Mouse (Mus musculus): ENCODE data around the gene Them7. TPM values are rescaled to one million over a fixed set of nuclear protein-coding genes. Genes with fewer than 3 reads are reported as not detected.

Them7 gene
- polyA plus RNA-seq, 1 experiment from 2014 or later, result not detected

GRCm38 (mm10) chr2:105226297-105226958 is 2.3 kb downstream of the Them7 start:
- Histone ChIP-seq H3K9me3 (ENCODE audit: control insufficient read depth, low read length) (no peaks in the 10 kb centered on the region), H3K27ac (replicated peaks; ENCODE audit: low read depth, low read length) (no peak overlapping the region), H3K4me3 (replicated peaks; ENCODE audit: low read depth, low read length) (no peak overlapping the region), H3K9ac (replicated peaks; ENCODE audit: low read length) (no peak overlapping the region), H3K4me2 (ENCODE audit: low read length) (no peak overlapping the region), H3K36me3 (ENCODE audit: control insufficient read depth, insufficient read depth, low read length) (no peaks in the 10 kb centered on the region), H3K4me1 (ENCODE audit: control insufficient read depth, insufficient read depth, low read length) (no peaks in the 10 kb centered on the region), H3K27me3 (ENCODE audit: control insufficient read depth, insufficient read depth, low read length) (peaks cover 11% of the 10 kb centered on the region; the same call in 1 of the 2 replicates)
- 72% methylated on average over 7 of the region's 7 CpGs for WGBS
- DNase-seq (no peak), ATAC-seq (ENCODE audit: low FRiP score, low TSS enrichment) (no peak)

GRCm38 (mm10) chr2:105228416-105228815 is 4.3 kb downstream of the Them7 start:
- H3K4me1 ChIP-seq (ENCODE audit: control insufficient read depth, insufficient read depth, low read length), result no peaks in the 10 kb centered on the region
- no peak overlapping the region for H3K4me2 ChIP-seq (ENCODE audit: low read length)
- H3K27me3 ChIP-seq (ENCODE audit: control insufficient read depth, insufficient read depth, low read length), result peaks cover 9% of the 10 kb centered on the region; the same call in 1 of the 2 replicates
- ATAC-seq (ENCODE audit: low FRiP score, low TSS enrichment) (no peak), DNase-seq (no peak)
- no peak overlapping the region for H3K4me3 ChIP-seq (replicated peaks; ENCODE audit: low read depth, low read length)
- no peaks in the 10 kb centered on the region for H3K9me3 ChIP-seq (ENCODE audit: control insufficient read depth, low read length)
- H3K36me3 ChIP-seq (ENCODE audit: control insufficient read depth, insufficient read depth, low read length), result no peaks in the 10 kb centered on the region
- WGBS, result 75% methylated on average over 2 of the region's 2 CpGs
- no peak overlapping the region for H3K27ac ChIP-seq (replicated peaks; ENCODE audit: low read depth, low read length)
- no peak overlapping the region for H3K9ac ChIP-seq (replicated peaks; ENCODE audit: low read length)

GRCm38 (mm10) chr2:105230333-105230732 is 6.2 kb downstream of the Them7 start:
- H3K4me2 ChIP-seq (ENCODE audit: low read length), result no peak overlapping the region
- whole genome bisulfite sequencing, result 0% methylated on average over 1 of the region's 1 CpGs
- no peak overlapping the region for H3K27ac ChIP-seq (replicated peaks; ENCODE audit: low read depth, low read length)

GRCm38 (mm10) chr2:105232386-105232785 is 8.3 kb downstream of the Them7 start:
- no peak overlapping the region for H3K4me3 ChIP-seq (replicated peaks; ENCODE audit: low read depth, low read length)
- no peak overlapping the region for H3K9ac ChIP-seq (replicated peaks; ENCODE audit: low read length)
- H3K27me3 ChIP-seq (ENCODE audit: control insufficient read depth, insufficient read depth, low read length), result no peaks in the 10 kb centered on the region
- ATAC-seq (ENCODE audit: low FRiP score, low TSS enrichment), result no peak
- H3K4me2 ChIP-seq (ENCODE audit: low read length), result no peak overlapping the region
- no peak overlapping the region for H3K27ac ChIP-seq (replicated peaks; ENCODE audit: low read depth, low read length)
- H3K36me3 ChIP-seq (ENCODE audit: control insufficient read depth, insufficient read depth, low read length), result no peaks in the 10 kb centered on the region
- DNase-seq, result no peak
- no peaks in the 10 kb centered on the region for H3K4me1 ChIP-seq (ENCODE audit: control insufficient read depth, insufficient read depth, low read length)
- H3K9me3 ChIP-seq (ENCODE audit: control insufficient read depth, low read length), result no peaks in the 10 kb centered on the region
- 80% methylated on average over 4 of the region's 4 CpGs for WGBS

More at GRCm38 (mm10) chr2:105230333-105230732, 6.2 kb downstream of the Them7 start:
- H3K4me1 ChIP-seq (ENCODE audit: control insufficient read depth, insufficient read depth, low read length), result no peaks in the 10 kb centered on the region
- no peak overlapping the region for H3K9ac ChIP-seq (replicated peaks; ENCODE audit: low read length)
- ATAC-seq (ENCODE audit: low FRiP score, low TSS enrichment), result peak; percentile 48
- H3K4me3 ChIP-seq (replicated peaks; ENCODE audit: low read depth, low read length), result no peak overlapping the region
- no peaks in the 10 kb centered on the region for H3K36me3 ChIP-seq (ENCODE audit: control insufficient read depth, insufficient read depth, low read length)
- peak; percentile 90 for DNase-seq
- H3K9me3 ChIP-seq (ENCODE audit: control insufficient read depth, low read length), result no peaks in the 10 kb centered on the region
- H3K27me3 ChIP-seq (ENCODE audit: control insufficient read depth, insufficient read depth, low read length), result no peaks in the 10 kb centered on the region

- Histone ChIP-seq H3K4me2 (ENCODE audit: low read length) (no peak overlapping the region), H3K4me1 (ENCODE audit: control insufficient read depth, insufficient read depth, low read length) (no peaks in the 10 kb centered on the region), H3K4me3 (replicated peaks; ENCODE audit: low read depth, low read length) (no peak overlapping the region), H3K9me3 (ENCODE audit: control insufficient read depth, low read length) (no peaks in the 10 kb centered on the region), H3K9ac (replicated peaks; ENCODE audit: low read length) (no peak overlapping the region), H3K27ac (replicated peaks; ENCODE audit: low read depth, low read length) (no peak overlapping the region), H3K27me3 (ENCODE audit: control insufficient read depth, insufficient read depth, low read length) (no peaks in the 10 kb centered on the region), H3K36me3 (ENCODE audit: control insufficient read depth, insufficient read depth, low read length) (no peaks in the 10 kb centered on the region)
- DNase-seq (no peak), ATAC-seq (ENCODE audit: low FRiP score, low TSS enrichment) (no peak)
- 81% methylated on average over 6 of the region's 6 CpGs for WGBS
Measured at GRCm38 (mm10) chr2:105234278-105234677, 10.2 kb downstream of the Them7 start.

- DNase-seq (no peak), ATAC-seq (ENCODE audit: low FRiP score, low TSS enrichment) (no peak)
- Histone ChIP-seq H3K4me2 (ENCODE audit: low read length) (no peak overlapping the region), H3K27me3 (ENCODE audit: control insufficient read depth, insufficient read depth, low read length) (no peaks in the 10 kb centered on the region), H3K4me3 (replicated peaks; ENCODE audit: low read depth, low read length) (no peak overlapping the region), H3K4me1 (ENCODE audit: control insufficient read depth, insufficient read depth, low read length) (no peaks in the 10 kb centered on the region), H3K9me3 (ENCODE audit: control insufficient read depth, low read length) (no peaks in the 10 kb centered on the region), H3K36me3 (ENCODE audit: control insufficient read depth, insufficient read depth, low read length) (no peaks in the 10 kb centered on the region), H3K9ac (replicated peaks; ENCODE audit: low read length) (no peak overlapping the region), H3K27ac (replicated peaks; ENCODE audit: low read depth, low read length) (no peak overlapping the region)
- 61% methylated on average over 12 of the region's 12 CpGs for WGBS
Measured at GRCm38 (mm10) chr2:105235380-105236115, 11.4 kb downstream of the Them7 start.

GRCm38 (mm10) chr2:105237424-105237823 is 13.3 kb downstream of the Them7 start:
- WGBS, result 60% methylated on average over 7 of the region's 7 CpGs
- no peak overlapping the region for H3K4me2 ChIP-seq (ENCODE audit: low read length)
- DNase-seq, result no peak
- no peaks in the 10 kb centered on the region for H3K9me3 ChIP-seq (ENCODE audit: control insufficient read depth, low read length)
- no peaks in the 10 kb centered on the region for H3K36me3 ChIP-seq (ENCODE audit: control insufficient read depth, insufficient read depth, low read length)
- H3K27ac ChIP-seq (replicated peaks; ENCODE audit: low read depth, low read length), result no peak overlapping the region
- H3K9ac ChIP-seq (replicated peaks; ENCODE audit: low read length), result no peak overlapping the region
- no peaks in the 10 kb centered on the region for H3K27me3 ChIP-seq (ENCODE audit: control insufficient read depth, insufficient read depth, low read length)
- H3K4me1 ChIP-seq (ENCODE audit: control insufficient read depth, insufficient read depth, low read length), result no peaks in the 10 kb centered on the region
- ATAC-seq (ENCODE audit: low FRiP score, low TSS enrichment), result no peak
- no peak overlapping the region for H3K4me3 ChIP-seq (replicated peaks; ENCODE audit: low read depth, low read length)

- no peaks in the 10 kb centered on the region for H3K36me3 ChIP-seq (ENCODE audit: control insufficient read depth, insufficient read depth, low read length)
- ATAC-seq (ENCODE audit: low FRiP score, low TSS enrichment), result no peak
- 75% methylated on average over 2 of the region's 2 CpGs for WGBS
Measured at GRCm38 (mm10) chr2:105237841-105238240, 13.7 kb downstream of the Them7 start.

GRCm38 (mm10) chr2:105238775-105239174 is 14.7 kb downstream of the Them7 start:
- H3K9me3 ChIP-seq (ENCODE audit: control insufficient read depth, low read length), result no peaks in the 10 kb centered on the region
- no peaks in the 10 kb centered on the region for H3K36me3 ChIP-seq (ENCODE audit: control insufficient read depth, insufficient read depth, low read length)
- H3K27me3 ChIP-seq (ENCODE audit: control insufficient read depth, insufficient read depth, low read length), result no peaks in the 10 kb centered on the region
- no peak overlapping the region for H3K4me2 ChIP-seq (ENCODE audit: low read length)
- 0 out of 2 replicates have a peak, but pooled peaks have one; percentile 14 for ATAC-seq (ENCODE audit: low FRiP score, low TSS enrichment)
- no peak overlapping the region for H3K4me3 ChIP-seq (replicated peaks; ENCODE audit: low read depth, low read length)
- peak; percentile 75 for DNase-seq
- H3K4me1 ChIP-seq (ENCODE audit: control insufficient read depth, insufficient read depth, low read length), result no peaks in the 10 kb centered on the region
- WGBS, result 23% methylated on average over 3 of the region's 3 CpGs
- H3K9ac ChIP-seq (replicated peaks; ENCODE audit: low read length), result no peak overlapping the region
- no peak overlapping the region for H3K27ac ChIP-seq (replicated peaks; ENCODE audit: low read depth, low read length)

More at GRCm38 (mm10) chr2:105237841-105238240, 13.7 kb downstream of the Them7 start:
- Histone ChIP-seq H3K9ac (replicated peaks; ENCODE audit: low read length) (no peak overlapping the region), H3K27me3 (ENCODE audit: control insufficient read depth, insufficient read depth, low read length) (no peaks in the 10 kb centered on the region), H3K4me3 (replicated peaks; ENCODE audit: low read depth, low read length) (no peak overlapping the region), H3K4me1 (ENCODE audit: control insufficient read depth, insufficient read depth, low read length) (no peaks in the 10 kb centered on the region), H3K4me2 (ENCODE audit: low read length) (no peak overlapping the region), H3K9me3 (ENCODE audit: control insufficient read depth, low read length) (no peaks in the 10 kb centered on the region), H3K27ac (replicated peaks; ENCODE audit: low read depth, low read length) (no peak overlapping the region)
- DNase-seq, result no peak
